Mouse (Mus musculus) thymus, postnatal 10 days (tissue): ENCODE data around the gene H2-M10.3.
A peak's percentile ranks its signal among the peaks of the same experiment; 100 is the strongest.
"Not testable (repeated sequence)": the region's sequence is repeated elsewhere in the genome, so short reads cannot be mapped to it uniquely, and the experiment has no call there.

ENCODE experiments used
- DNase-seq, 2 experiments: peaks; one replicate each; pipeline ENCODE4 v3.0.0; 2021; ENCODE audit warnings: low spot score in 2 of 2

The H2-M10.3 gene

DNA sequence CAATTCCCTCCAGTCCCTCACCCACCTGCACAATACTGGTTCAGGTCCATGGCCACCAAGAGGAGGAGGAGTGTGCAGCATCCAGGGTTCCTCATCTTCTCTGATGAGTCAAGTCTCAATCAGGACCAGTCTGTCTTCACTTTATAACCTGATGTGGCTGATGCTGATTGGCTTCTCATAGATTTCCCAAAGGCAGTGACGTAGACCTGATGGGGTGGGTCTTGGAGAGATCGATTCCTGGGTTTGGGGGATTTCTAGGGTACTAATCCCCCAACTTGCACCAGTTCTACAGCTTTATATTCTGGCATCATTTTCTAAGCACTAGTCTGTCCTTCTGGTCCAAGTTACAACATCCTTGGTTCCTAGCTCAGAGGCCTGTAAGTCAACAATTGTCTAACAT, at the start of gene H2-M10.3:
TSS of gene H2-M10.3 (minus strand) at position 101 of the 400 bp plus-strand sequence.
- not testable (repeated sequence) for DNase-seq

DNA sequence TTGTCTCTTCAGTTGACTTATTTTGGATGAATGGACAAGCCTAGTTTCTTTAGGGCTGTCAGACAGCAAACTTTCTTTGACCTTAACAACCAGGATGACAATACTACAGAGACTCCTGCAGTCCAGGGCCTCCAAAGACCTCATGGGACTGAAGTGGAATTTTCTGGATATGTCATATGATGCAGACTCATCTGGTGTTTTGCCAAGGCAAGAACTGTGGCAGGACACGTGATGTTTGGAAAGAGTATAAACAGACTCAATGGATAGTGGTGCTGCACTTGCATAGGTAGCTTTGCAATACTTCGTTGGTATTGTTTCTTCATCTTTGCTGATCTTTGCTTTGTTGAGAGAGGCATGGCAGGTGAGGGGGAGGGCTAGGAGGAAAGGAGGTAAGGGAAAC, 49.2 kb upstream of the H2-M10.3 start:
- DNase-seq: no peak

DNA sequence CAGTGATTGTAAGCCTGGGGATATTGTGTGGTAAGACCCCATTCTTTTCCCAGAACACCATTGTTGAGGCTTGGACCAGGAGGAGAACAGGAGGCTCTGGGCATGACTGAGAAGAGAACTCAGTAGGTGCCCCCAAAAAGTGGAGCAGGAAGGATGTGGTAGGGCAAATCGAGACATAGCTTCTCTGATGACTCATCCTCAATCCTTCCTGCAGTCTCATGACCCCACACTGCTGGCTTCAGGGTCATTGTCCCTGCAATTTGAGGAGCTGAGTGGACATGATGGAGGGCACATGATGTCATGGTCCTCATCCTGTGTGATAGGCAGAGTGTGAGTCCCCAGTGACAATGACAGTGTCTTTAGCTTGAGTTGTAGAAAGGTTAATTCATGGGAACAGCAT, 47.2 kb upstream of the H2-M10.3 start:
- DNase-seq: no peak

DNA sequence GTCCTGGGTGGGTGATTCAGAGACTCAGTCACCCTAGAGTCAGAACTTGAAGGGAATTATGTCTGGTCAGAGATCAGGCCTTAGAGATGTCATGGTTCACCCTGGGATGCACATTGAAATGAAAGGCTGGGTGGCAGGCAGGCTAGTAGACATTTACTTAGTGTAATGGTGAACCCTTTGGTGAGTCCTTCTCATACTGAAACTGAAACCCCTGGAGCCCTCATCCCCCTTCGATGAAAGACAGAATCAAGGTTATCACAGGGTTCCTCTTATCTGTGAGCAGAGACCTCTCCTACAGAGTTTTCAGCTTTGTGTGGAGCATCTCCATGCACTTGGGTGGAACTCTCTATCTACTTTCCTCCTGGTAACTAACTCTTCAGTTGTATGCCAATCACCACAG, 46.1 kb upstream of the H2-M10.3 start:
- DNase-seq: no peak

DNA sequence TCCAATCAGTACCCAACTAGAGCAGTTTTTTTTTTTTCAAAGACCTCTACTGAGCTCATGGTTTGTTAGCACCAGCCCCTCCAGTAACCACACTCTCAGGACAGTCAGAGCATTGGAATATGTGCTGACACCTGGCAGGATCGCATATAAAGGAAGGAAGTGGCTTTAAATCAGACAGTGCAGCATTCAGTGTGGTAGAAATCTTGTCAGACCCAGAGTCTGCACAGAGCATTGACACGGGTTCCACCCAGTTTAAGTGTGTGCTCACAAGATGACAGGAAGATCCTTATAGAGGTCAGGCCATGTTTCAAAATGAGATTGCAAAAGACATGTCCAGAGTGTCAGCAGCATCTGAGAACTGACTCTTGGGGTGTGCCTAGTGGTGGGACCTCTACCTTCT, 21.7 kb upstream of the H2-M10.3 start:
- DNase-seq: no peak

DNA sequence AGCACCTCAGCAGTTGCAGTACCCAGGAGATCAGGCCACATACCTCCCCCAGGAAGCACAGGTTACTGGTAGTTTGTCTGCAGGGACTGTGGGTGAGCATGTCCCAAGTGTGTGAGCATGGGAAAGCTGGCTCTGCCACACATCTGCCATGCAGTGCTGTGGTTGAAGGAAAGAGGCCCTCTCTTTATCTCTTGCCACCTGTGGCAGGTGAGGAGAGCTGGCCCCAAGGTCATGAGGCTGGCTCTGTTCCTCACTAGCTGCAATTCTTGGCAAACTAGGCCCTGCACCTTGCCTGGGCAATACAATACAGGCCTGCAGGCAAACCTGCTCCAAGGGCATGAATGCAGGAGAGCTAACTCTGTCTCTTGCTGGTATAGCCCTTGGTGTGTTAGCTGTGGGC, 5.8 kb downstream of the H2-M10.3 start:
- not testable (repeated sequence) for DNase-seq

DNA sequence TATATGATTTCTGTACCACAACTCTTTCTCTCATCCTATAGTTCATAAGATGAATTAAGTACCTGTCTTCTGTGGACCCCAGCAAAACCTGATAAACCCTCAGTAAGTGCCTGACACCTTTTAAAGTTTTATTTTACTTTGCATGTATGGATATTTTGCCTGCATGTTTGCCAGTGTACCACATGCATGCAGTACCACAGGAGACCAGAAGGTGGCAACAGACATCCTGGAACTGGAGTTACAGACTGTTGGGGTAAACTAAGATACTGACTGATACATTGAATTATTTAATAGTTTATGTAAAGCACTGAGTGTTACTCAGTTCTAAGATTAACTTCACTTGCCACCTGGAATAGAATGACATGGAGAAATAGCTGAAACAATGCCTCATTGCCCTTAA, 10.7 kb downstream of the H2-M10.3 start:
- peak in 1 of 2 experiments; percentile 44 for DNase-seq

DNA sequence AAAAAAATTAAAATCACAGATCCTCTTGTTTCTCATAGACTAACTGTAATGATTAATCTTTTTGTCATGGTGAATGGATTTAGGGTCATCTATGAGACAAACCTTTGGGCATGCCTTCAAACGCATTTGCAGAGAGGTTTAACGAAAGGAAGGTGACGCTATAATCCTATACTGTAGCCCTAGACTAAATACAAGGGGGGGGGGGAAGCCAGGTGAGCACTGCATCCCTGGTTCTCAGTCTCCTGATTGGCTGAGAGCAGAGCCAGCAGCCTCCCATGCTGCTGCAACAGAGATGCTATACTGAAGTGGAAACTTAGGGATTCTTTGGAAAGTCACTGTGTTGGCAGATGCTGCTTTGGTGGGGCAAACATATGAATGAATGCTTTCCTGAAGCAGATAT, 12.5 kb downstream of the H2-M10.3 start:
- no peak for DNase-seq

DNA sequence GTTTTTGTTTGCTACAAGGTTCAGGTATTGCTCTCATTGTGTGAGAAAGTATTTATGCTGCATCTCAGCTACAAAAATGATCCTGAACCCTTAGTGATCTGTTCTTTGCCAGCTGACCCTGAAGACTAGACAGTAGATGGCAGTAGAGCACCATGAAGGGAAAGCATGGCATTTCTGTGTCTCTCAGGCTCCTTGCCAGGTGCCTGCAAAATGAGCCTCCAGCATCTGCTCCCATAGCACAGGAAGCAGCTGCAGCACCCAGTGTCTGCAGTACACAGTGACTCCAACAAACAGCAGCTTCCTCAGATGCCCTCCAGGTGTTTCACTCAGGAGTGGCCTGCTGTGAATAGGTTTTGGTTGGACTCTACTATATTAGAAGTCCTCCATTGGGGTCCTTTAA, 12.9 kb downstream of the H2-M10.3 start:
- DNase-seq: peak; percentile 57 to 77

DNA sequence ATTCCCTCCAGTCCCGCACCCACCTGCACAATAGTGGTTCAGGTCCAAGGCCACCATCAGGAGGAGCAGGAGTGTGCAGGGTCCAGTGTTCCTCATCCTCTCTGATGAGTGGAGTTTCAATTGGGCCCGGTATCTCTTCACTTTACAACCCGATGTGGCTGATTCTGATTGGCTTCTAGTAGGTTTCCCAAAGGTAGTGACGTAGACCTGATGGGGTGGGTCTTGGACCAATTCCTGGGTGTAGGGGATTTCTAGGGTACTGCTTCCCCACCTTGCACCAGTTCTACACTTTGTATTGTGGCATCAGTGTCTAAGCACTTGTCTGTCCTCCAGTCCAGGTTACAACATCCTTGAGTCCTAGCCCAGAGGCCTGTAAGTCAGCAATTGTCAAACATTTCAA, 42.2 kb downstream of the H2-M10.3 start, which contains the start of gene H2-M10.1:
TSS of gene H2-M10.1 (minus strand) at position 101 of the 400 bp plus-strand sequence.
- DNase-seq: no peak

DNA sequence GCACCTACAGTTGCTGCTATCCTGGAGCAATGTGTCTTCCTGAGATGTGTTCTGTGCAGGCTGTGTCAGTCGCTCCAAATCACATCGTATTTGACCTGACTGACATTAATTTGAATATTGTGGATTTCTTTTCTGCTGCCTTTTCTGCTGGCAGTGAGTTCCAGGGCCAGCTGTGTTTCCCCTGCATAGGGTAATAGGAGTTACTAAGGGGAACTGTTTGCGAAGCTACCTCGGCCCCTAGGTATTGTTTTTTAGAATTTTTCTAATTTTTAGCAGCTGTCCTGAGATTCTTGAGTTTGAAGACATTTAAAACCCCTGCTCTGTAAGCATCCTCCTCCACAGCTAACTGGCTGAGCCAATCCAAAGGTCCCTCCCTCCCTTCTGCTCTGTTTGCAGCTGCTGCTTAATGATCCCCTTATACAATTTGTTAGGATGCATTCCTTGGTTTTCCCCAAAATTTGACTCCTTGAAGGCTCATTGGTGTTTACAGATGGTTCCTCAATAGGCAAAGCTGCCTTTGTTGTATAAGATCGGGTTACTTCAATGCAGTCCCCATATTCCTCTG, 52.4 kb downstream of the H2-M10.3 start:
- DNase-seq: no peak

DNA sequence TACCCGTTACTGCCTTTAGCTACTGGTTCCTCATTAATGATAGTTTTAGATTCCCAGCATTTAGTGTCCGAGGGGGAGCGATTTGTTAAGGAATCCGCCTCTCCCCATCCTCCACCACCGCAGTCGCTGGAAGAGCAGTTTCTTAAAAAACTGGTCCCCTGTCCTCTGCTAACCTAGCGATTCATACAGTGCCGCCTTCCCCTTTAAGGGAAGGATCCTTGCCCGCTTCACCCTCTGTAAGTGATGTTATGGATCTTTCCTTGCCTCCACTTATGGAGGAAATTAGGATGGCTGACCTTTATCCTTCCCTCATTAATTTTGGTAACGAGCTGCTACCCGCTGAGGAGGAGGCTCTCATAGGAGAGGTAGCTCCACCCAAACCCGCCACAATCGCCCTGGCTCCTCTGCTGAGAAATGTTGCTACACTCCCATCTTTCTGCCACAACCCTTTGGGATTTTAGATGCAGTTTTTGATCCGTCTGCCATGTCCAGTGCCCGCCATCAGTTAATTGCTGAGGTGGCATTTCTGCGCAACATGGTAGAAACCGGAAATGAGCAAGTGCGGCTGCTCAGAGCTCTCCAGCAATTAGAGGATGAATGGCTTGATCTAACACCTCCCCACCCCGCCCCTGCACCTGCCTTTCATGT, 53.1 kb downstream of the H2-M10.3 start:
- DNase-seq: peak; percentile 47 to 49
